Mouse (Mus musculus): ENCODE data around the gene Laptm5.

DNA sequence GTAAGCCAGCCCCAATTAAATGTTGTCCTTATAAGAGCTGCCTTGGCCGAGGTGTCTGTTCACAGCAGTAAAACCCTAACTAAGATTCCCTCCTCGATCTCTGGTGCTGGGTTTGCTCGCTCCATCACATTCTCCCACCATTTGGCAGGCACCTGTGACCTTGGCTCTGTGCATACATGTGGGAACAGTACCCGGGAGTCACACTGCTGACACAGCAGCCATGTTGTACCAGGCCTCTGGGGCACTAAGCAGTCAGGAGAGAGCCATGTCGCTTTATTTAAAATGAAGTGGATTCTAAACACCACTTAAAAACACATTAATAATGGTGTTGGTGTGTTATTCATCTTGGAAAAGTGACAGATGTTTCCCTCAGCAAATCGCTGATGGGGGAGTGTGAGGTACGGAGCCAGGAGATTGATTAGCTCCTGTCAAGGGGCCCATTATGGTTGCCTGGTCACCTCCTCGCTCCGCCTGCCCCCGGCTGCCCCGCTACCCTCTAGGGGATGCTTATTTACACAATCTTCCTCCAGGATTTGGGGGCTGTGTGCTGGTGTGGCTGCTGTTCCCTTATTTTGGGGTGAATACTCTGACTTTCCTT, 25.7 kb upstream of the Laptm5 start:
- TF ChIP-seq CTCF (conservative IDR thresholded peaks at IDR 0.05; ENCODE audit: low read length) (no peak), NANOG (IDR thresholded peaks at IDR 0.05; ENCODE audit: borderline replicate concordance, low read length) (no peak)
